Mouse (Mus musculus): Measurements from ENCODE around the gene Actr3. TPM values are rescaled to one million over a fixed set of nuclear protein-coding genes. Genes with fewer than 3 reads are reported as not detected.

The Actr3 gene
- total RNA-seq, 2 experiments from 2014 or later, result 257 to 265 TPM

DNA sequence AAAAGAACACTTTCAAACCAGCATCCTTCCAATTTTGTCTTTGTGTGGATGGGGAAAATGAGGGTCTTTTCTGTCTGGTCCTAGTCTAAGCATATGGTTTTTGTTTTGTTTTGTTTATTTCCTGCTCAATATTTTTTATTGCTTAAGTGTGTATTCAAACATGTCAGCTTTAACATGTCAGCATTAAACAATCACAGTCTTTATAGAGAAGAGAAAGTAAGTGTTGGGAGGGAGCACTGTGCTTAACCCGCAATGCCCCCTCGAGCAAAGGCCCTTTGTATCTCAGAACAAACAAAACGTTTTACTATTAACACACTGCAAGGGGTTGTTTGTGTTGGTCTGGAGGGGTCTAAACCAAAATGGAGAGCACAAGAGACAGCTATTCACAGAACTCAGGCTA is 47.2 kb downstream of the Actr3 start:
- intact Hi-C loops (cut with DNase I), result no loop called here
- no peak for DNase-seq (ENCODE audit: extremely low spot score in 1 of 2, low spot score in 2 of 2)

DNA sequence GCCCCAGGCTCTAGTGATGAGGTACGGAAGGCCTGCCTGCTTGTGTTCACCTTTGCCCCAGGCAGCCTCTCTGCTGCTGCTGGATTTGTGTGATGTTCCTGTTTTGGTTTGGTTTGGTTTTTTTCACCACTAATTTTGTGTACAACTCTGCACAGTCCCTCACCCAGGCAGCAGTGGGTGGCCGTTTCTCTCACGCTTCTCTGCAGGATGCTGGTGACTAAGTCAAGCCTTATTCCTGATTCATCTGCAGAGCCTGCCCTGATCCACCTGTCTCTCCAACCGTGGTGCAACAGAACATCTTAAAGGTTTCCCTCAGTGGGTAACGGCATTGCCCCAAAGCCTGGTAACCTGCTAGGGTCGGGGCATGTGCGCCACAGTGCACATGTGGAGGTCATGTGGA is 49.3 kb downstream of the Actr3 start:
- DNase-seq (ENCODE audit: extremely low spot score in 1 of 2, low spot score in 2 of 2), result no peak
- intact Hi-C loops (cut with DNase I), result no loop called here

DNA sequence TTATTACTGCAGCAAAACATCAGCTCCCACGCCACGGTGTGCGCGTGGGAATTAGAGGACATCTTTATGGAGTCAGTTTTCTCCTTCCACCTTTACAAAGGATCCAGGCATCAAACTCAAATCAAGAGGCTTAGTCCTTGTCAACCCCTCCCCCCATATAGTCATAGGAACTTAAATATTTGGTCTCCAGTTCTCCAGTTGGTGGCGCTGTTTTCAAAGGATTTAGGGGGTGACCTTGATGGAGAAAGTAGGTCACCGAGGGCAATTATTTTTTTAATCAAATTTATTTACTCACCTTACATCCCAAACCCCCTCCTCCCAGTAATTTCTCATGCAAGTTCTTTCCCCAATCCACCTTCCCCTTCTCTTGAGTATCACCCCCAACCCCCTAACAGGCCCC is 52.9 kb downstream of the Actr3 start:
- intact Hi-C loops (cut with DNase I), result no loop called here

DNA sequence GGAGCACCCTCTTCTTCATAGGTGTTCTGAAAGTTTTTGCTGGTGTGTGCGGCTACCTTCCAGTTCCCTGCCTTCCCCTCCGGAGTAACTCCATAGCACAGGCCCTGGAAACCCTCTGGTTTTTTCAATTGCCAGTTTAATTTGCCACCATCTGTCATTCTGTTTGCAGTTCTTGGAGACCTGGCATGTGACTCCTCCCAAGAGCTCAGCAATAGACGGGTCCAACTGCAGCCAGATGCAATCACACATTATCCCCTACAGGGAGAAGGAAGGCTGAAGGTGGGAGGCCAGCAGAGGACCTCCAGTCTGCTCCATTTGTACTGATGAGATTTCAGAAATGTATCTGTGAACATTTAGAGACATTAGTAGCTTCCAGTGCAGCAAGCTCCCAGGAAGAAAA is 56.6 kb downstream of the Actr3 start:
- no peak for DNase-seq (ENCODE audit: extremely low spot score in 1 of 2, low spot score in 2 of 2)
- intact Hi-C loops (cut with DNase I), result loop anchor here (10.0 kb wide), 1 partner anchor 664 kb away; no protein-coding TSS in a partner anchor

More for the DNA sequence above, 52.9 kb downstream of the Actr3 start:
- no peak for DNase-seq (ENCODE audit: extremely low spot score in 1 of 2, low spot score in 2 of 2)

DNA sequence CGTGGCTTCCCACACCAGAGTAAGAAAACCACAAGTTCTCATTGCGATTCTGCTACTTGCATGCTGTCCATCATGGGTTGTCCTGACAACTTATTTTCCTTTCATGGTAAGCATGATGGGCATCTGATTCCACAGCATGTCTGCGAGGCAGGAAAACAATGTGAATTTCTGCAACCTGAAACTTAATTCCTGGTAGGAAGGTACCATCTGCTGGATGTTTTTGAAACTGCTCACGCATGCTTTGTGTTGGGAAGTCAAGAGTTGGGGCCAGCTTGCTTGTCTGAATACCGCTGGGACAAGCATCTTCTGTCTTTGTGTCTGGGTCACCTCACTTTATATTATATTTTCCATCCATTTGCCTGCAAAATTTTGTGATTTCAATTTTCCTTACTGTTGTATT is 62.7 kb downstream of the Actr3 start:
- peak in 1 of 2 experiments; percentile 55 for DNase-seq (ENCODE audit: extremely low spot score in 1 of 2, low spot score in 2 of 2)
- intact Hi-C loops (cut with DNase I), result loop anchor here (10.0 kb wide), 1 partner anchor 658 kb away; no protein-coding TSS in a partner anchor

DNA sequence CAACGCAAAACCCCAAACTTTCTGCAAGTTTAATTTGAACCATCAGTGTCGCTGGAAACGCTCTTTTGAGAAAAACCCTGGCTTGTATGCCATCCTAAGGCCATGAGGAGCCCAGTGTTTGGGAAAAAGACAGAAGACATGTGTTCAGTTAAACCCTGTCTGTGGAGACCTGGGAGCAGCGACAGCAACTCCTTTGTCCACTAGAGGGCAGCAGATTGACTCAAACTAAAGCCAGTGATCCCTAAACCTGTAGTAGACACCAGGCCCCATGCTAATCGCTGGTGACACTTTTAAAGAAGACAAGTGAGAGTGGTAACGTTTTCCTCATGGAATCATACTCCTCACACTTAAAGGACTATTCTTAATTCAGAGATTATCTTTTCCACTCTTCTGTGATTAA is 64.7 kb downstream of the Actr3 start:
- DNase-seq (ENCODE audit: extremely low spot score in 1 of 2, low spot score in 2 of 2), result peak in 1 of 2 experiments; percentile 49
- intact Hi-C loops (cut with DNase I), result loop anchor here (10.0 kb wide), 1 partner anchor 656 kb away; no protein-coding TSS in a partner anchor

DNA sequence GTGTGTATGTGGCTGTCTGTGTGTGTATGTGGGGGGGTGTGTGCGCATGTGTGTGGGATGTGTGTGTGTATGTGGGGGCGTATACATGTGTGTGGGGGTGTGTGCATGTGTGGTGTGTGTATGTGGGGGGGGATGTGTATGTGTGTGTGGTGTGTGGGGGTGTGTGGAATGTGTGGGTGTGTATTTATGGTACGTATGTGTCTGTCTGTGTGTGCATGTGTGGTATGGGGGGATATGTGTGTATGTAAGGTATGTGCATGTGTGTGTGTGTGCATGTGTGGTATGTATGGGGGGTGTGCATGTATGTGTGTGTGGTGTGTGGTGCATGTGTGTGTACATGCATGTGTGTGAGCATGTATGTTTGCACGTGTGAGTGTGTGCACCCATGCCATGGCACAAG is 70.0 kb downstream of the Actr3 start:
- intact Hi-C loops (cut with DNase I), result no loop called here
- no peak for DNase-seq (ENCODE audit: extremely low spot score in 1 of 2, low spot score in 2 of 2)

DNA sequence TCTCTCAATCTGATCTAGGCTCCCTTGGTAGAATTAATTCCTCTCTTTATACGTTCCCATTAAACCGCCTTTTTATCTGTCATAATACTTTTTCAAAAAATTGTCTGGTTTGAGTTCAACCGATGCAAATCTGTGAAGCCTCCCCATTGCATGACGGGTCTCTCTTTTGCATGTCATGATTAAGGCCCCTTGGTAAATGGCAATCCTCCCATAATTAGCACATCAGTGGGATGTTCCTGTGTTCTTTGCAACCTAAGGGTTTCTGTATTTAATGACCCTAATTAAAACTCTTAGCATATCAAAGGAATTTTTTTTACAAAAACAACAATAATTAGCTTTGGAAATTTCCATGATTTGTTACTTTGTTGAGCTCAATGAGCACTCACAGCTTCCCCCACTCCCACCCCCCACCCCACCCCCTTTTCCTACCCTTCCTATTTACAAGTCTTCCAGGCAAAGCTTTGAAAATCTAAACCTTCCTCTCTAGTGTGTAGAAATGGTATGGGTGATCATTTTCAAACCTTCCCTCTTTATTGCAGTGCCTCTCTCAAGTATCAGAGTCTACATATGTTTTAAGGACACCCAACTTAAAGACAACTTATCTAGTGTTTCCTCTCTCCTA is 84.0 kb downstream of the Actr3 start:
- no peak for DNase-seq (ENCODE audit: extremely low spot score in 1 of 2, low spot score in 2 of 2)
- intact Hi-C loops (cut with DNase I), result no loop called here

DNA sequence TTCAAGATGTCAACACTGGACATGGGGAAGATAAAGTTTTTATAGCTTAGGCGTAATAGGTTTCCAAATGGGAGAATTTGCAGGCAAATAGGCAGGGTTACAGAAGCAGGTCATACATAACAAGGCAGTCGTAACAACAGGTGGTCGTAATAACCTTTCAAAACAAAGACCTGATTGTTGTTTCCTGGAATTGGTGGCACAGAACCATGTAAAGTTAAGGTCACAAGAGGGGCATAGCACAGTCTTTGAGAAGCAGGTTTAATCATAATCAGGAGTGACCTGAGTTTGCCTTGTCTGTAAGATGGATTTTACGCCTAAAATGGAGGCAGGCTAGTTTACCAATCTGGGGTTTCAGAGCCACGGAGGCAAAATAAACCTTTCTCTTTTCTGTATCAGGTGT is 84.7 kb downstream of the Actr3 start:
- intact Hi-C loops (cut with DNase I), result no loop called here
- DNase-seq (ENCODE audit: extremely low spot score in 1 of 2, low spot score in 2 of 2), result no peak

DNA sequence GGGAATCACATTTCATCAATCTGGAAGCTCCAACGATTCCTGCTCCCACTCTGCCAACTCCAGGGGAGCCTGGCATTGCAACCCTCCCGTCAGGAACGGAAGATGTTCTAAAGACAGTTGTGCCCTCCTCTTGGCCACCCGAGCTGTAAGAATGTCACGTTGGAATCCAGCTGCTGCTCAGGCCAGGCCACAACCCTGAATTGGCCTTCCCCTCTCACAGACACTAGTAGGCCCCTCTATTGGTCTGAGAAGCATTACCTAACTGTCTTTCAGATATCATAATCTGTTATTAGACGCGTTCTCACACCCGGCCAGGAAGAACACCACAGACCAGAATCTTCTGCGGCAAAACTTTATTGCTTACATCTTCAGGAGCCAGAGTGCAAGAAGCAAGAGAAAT is 89.7 kb downstream of the Actr3 start:
- intact Hi-C loops (cut with DNase I), result no loop called here
- no peak for DNase-seq (ENCODE audit: extremely low spot score in 1 of 2, low spot score in 2 of 2)

DNA sequence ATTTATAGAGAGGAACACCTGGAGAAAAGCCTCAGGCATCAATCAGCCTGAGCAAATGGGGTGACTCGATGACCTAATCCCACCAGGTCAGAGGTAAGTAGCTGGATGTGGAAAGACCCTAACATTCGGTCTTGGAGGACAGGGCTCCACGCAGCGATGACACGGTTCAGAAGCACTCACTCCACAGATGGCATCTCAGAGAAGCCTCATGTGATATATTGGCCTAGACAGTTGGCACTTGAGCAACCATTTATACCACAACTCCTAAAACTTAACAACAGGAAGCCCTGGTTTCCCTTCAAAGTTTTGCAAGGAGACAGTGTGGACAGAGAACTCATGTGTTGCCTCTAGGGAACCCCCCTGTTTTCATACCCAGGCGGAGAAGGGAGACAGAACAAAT is 90.1 kb downstream of the Actr3 start:
- DNase-seq (ENCODE audit: extremely low spot score in 1 of 2, low spot score in 2 of 2), result no peak
- intact Hi-C loops (cut with DNase I), result no loop called here

DNA sequence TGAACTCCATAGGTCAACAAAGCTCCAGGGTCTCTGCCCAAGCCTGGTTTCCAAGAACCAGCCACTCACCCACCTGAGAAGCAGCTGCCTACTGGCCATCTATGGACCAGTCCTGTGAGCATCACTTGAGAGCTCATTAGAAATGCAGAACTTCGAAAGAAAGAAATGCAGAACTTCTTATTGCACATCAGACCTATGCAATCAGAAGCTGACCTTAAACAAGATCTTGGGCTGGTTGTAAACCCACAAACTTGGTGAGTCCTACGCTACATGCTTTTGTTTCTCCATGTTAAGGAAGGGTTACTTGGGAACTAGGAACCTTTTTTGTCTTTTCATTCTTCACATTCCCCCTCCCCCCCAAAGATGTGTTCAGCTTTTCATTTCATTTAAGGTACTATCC is 92.4 kb downstream of the Actr3 start:
- intact Hi-C loops (cut with DNase I), result no loop called here

More for the DNA sequence above, 92.4 kb downstream of the Actr3 start:
- DNase-seq (ENCODE audit: extremely low spot score in 1 of 2, low spot score in 2 of 2), result no peak

Other genes with a start within 250 kb of the Actr3 start
- gene Slc35f5, start 124.9 kb upstream of the Actr3 start, total RNA-seq (2021), result 10 to 100 TPM; 30.3 to 32.4 TPM
- under 1 TPM; 0.12 to 0.30 TPM for gene Gpr39, start 241.3 kb upstream of the Actr3 start, total RNA-seq (2021)